Mouse (Mus musculus): ENCODE measurements around the gene Pnma1. TPM values are rescaled to one million over a fixed set of nuclear protein-coding genes. Genes with fewer than 3 reads are reported as not detected.

Pnma1 gene
- total and polyA plus RNA-seq, 3 experiments = 0.31 to 0.46 TPM; not detected in 1

DNA sequence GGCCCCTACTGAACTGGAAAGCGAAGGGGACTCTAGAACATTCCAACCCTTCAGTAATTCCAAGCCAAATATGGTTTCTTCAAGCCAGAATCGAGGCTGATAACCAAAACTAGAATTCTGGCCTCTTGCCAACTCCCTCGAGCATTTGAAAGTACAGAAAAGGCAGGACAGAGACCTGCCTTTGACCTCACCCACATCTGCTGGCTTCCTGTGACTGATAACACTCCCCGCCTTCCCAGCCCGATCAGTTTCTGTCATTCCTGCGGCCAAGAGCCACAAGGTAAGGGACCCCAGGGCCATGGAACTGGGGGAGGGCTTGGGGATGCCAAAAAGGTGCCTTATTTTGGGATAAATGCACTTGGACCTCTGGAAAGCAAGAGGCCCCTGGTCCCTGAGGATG, 2.7 kb upstream of the Pnma1 start (continued):
- no peak for TF ChIP-seq ZNF384 (IDR thresholded peaks at IDR 0.05; ENCODE audit: low read depth, low read length)
- peak; percentile 68 for TF ChIP-seq SIN3A (IDR thresholded peaks at IDR 0.05; ENCODE audit: low read length)
- 0 out of 2 replicates have a peak, but pooled peaks have one; percentile 48 for TF ChIP-seq ELF1 (IDR thresholded peaks at IDR 0.05; ENCODE audit: low read depth, low read length)
- no peak for TF ChIP-seq MEF2A (IDR thresholded peaks at IDR 0.05; ENCODE audit: extremely low read depth, insufficient replicate concordance, low read depth, low read length, poor library complexity, severe bottlenecking)
- TF ChIP-seq KAT2A (conservative IDR thresholded peaks at IDR 0.05; ENCODE audit: low read depth, low read length) = no peak
- TF ChIP-seq POLR2AphosphoS2 (IDR thresholded peaks at IDR 0.05; ENCODE audit: low read length) = peak; percentile 41; the same call in 1 of the 2 replicates
- TF ChIP-seq BHLHE40 (IDR thresholded peaks at IDR 0.05; ENCODE audit: borderline replicate concordance, low read depth, low read length) = no peak
- TF ChIP-seq ZC3H11A (IDR thresholded peaks at IDR 0.05; ENCODE audit: low read depth, low read length) = no peak
- no peak for TF ChIP-seq MYB (IDR thresholded peaks at IDR 0.05; ENCODE audit: low read depth, low read length)
- no peak for TF ChIP-seq ZKSCAN1 (IDR thresholded peaks at IDR 0.05; ENCODE audit: low read depth, low read length)
- TF ChIP-seq MAZ (IDR thresholded peaks at IDR 0.05; ENCODE audit: low read depth, low read length) = no peak
- TF ChIP-seq POLR2A (IDR thresholded peaks at IDR 0.05; ENCODE audit: control insufficient read depth in 1 of 2, insufficient read depth in 1 of 2, low read depth in 1 of 2, low read length in 2 of 2, poor library complexity in 1 of 2) = no peak
- TF ChIP-seq MYC (IDR thresholded peaks at IDR 0.05; ENCODE audit: low read depth, low read length) = no peak
- TF ChIP-seq GABPA (IDR thresholded peaks at IDR 0.05; ENCODE audit: low read depth, low read length) = no peak
- no peak for TF ChIP-seq JUND (IDR thresholded peaks at IDR 0.05; ENCODE audit: low read depth, low read length)
- TF ChIP-seq SMC3 (IDR thresholded peaks at IDR 0.05; ENCODE audit: low read depth, low read length) = no peak
- no peak for TF ChIP-seq UBTF (IDR thresholded peaks at IDR 0.05; ENCODE audit: borderline replicate concordance, insufficient read depth, low read depth, low read length)
- TF ChIP-seq ZMIZ1 (IDR thresholded peaks at IDR 0.05; ENCODE audit: low read depth, low read length) = no peak
- no peak for TF ChIP-seq POLR2AphosphoS5 (IDR thresholded peaks at IDR 0.05; ENCODE audit: borderline replicate concordance, low read depth, low read length)

DNA sequence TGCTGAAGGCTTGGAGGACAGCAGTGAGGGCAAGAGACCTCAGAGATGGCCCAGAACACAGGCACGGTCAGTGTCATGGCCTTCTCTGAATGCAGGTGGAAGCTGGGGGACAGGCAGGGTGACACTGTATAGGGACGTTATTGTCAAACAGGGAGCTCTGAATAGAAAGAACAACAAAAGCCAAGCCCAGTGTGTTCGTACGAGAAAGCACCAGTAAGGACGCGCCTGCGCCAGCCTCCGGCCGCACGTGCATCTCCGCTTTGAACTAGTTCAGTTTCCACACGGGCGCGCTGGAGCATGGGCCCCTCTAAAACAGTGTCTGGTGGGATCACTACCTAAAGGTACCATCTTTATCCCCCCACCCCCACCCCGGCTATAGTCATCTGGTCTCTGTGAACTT, 1.7 kb upstream of the Pnma1 start:
- peaks cover 12 to 23% of the 10 kb centered on the region in 2 experiments for H3K4me1 ChIP-seq (ENCODE audit: control insufficient read depth in 1 of 2, insufficient read depth in 2 of 2, low read length in 2 of 2)
- TF ChIP-seq POLR2AphosphoS5 (IDR thresholded peaks at IDR 0.05; ENCODE audit: borderline replicate concordance, low read depth, low read length) = no peak
- no peak for TF ChIP-seq GABPA (IDR thresholded peaks at IDR 0.05; ENCODE audit: low read depth, low read length)
- no peak for TF ChIP-seq KAT2A (conservative IDR thresholded peaks at IDR 0.05; ENCODE audit: low read depth, low read length)
- TF ChIP-seq TBP (IDR thresholded peaks at IDR 0.05; ENCODE audit: low read depth, low read length) = no peak
- no peak for TF ChIP-seq NRF1 (IDR thresholded peaks at IDR 0.05; ENCODE audit: insufficient read depth, low read depth, low read length, poor library complexity, severe bottlenecking)

More for the DNA sequence above, 1.7 kb upstream of the Pnma1 start:
- Histone ChIP-seq H3K9me3 (replicated peaks; ENCODE audit: insufficient read depth, low read length) (no peaks in the 10 kb centered on the region), H3K9ac (ENCODE audit: control insufficient read depth, low read depth, low read length, poor library complexity, severe bottlenecking) (no peak overlapping the region), H3K4me3 (ENCODE audit: control insufficient read depth in 1 of 2, insufficient read depth in 1 of 2, low read depth in 2 of 2, low read length in 2 of 2) (no peak overlapping the region), H3K27me3 (ENCODE audit: control insufficient read depth in 1 of 2, insufficient read depth in 2 of 2, low read length in 2 of 2) (no peaks in the 10 kb centered on the region), H3K36me3 (ENCODE audit: control insufficient read depth in 1 of 2, insufficient read depth in 2 of 2, low read length in 2 of 2) (peaks cover 8 to 24% of the 10 kb centered on the region in 2 experiments), H3K79me2 (ENCODE audit: control insufficient read depth, insufficient read depth, low read length, poor library complexity) (no peaks in the 10 kb centered on the region), H3K27ac (ENCODE audit: control insufficient read depth, low read depth, low read length) (no peak overlapping the region)
- no peak for DNase-seq (ENCODE audit: low read depth, low spot score)

All from MEL (cell line).